Mouse (Mus musculus): ENCODE measurements around the gene Fam135a.

DNA sequence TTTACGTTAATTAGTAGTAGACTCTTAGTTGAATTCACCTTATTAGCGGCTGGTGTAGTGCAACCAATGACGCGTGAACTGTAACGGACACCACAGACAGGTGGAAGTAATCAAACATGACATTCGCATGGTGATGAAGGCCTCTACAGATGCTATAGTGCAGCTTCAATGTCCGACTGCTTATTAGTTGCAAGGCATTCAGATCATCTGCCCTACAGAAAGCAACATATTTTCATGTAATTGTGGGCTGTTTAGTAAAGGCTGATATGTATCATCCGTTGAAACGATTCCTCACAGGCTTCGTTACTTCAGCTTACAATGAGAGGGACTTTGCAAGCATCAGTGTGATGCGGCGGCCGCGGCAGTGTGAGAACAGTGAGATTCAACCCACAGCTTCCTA, 44.4 kb downstream of the Fam135a start:
- no peak for TF ChIP-seq CTCF (IDR thresholded peaks at IDR 0.05; ENCODE audit: low read depth)
- TF ChIP-seq EP300 (IDR thresholded peaks at IDR 0.05; ENCODE audit: low read depth): no peak
